Mouse (Mus musculus): Measurements from ENCODE around the gene Prrt3.

Gene Prrt3

DNA sequence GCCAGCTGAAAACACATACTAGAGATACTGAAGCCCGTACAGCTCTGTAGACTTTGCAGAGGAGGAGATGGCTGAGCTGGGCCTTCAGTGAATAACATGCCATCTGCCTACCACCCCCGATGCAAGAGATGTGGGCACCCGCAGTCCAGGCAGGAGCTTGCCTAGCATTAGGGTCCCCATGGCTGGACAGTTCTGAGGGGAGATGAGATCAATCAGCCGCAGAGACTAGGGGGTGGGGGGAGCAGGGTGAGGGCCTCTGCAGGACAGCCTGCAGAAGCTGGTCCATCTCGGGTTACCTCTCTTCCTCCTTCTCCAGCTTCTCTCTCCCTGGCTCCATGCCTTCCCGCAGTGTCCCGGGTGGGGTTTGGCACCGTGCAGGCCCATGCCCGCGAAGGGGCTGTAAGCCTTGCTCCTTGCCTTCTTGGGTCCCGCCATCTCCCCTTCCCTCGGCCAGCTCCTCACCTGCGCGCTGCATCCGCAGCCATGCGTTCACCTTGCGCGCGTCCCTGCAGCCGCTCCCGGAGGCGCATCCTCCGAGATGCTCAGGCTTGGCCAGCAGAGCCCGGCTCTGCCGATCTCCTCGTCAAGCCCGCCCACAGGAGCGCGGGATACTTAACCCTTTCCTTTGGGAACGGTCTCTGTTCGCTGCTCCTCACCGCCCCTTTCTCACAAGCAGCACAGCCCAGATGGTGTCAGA is at the start of gene Prrt3:
Prrt3 (minus strand) TSS at position 544 of the 697 bp plus-strand sequence.
- DNase-seq (ENCODE audit: low spot score), result peak; percentile 69

DNA sequence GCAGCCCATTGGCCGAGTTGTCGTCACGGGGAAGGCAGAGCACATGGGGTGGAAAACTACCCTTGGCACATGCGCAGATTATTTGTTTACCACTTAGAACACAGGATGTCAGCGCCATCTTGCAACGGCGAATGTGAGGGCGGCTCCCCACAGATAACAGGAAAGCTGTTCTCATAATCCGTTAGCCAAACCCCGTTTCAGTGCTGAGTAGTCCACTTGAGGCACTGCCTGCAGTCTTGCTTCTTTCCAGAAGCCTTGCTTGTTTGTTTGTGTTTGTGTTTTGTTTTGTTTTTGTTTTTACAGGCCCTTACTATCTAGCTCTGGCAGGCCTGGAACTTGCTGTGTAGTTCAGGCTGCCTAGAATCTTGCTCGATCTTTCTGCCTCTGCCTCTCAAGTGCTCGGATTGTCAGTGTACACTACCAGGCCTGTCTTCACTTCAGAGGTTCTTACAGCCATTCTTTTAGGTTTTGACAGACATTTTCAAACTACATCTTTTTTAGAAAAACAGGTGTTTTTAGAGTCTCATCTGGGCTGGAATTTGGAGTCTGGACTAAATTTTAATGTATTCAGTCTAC is 42.3 kb upstream of the Prrt3 start:
- no peak for DNase-seq (ENCODE audit: low spot score)

DNA sequence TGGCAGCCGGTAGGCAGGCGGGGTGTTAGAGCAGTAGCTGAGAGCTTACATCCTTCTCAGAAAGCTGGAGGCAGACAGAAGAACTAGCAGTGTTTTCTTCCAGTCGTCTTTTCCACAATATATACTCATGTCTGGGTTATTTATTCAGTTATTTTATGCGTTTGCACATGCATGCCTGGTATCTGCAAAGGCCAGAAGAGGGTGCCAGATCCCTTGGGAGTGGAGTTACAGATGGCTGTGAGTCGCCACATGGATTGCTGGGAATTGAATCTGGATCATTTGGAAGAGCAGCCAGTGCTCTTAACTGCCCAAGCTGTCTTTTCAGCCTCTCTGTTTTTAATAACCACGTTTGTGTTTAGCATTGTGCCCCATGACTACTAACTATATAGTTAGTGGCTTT is 39.9 kb upstream of the Prrt3 start:
- no peak for DNase-seq (ENCODE audit: low spot score)

DNA sequence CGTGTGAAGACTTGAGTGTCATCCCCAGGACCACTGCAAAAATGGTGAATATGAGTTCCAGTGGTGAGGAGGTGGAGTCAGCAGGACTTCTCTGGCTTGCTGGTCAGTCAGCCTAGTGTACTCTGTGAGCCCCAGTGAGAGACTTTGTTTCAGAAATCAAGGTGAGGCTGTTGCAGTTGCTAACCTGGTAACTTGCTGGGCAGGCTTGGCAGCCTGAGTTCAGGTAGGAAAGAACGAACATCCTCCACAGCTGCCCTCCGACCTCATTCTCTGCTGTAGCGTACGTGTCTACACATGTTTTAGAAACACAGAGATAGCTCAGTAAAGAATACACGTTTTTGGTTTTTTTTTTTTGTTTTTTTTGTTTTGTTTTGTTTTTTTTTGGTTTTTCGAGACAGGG is 33.2 kb upstream of the Prrt3 start:
- no peak for DNase-seq (ENCODE audit: low spot score)

DNA sequence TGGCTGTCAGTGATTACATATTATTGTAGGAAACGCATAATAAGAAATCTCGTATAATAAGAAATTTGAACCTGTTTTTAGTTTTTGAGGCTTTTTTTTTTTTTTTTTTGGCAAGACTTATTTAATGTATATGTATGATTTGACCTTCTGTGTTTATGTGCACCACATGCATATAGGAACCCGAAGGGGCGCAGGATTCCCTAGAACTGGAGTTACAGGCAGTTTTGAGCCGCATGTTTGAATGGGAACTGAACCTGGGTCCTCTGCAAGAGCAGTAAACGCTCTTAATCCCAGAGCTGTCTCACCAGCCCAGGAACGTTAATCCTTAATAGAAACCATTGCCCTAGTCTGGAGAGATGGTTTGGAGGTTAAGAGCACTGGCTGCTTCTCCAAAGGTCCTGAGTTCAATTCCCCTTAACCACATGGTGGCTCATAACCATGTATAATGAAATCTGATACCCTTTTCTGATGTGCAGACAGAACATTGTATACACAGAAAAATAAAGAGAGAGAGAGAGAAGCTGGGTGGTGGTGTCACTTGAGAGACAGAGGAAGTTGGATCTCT is 30.2 kb upstream of the Prrt3 start:
- peak; percentile 23 for DNase-seq (ENCODE audit: low spot score)

DNA sequence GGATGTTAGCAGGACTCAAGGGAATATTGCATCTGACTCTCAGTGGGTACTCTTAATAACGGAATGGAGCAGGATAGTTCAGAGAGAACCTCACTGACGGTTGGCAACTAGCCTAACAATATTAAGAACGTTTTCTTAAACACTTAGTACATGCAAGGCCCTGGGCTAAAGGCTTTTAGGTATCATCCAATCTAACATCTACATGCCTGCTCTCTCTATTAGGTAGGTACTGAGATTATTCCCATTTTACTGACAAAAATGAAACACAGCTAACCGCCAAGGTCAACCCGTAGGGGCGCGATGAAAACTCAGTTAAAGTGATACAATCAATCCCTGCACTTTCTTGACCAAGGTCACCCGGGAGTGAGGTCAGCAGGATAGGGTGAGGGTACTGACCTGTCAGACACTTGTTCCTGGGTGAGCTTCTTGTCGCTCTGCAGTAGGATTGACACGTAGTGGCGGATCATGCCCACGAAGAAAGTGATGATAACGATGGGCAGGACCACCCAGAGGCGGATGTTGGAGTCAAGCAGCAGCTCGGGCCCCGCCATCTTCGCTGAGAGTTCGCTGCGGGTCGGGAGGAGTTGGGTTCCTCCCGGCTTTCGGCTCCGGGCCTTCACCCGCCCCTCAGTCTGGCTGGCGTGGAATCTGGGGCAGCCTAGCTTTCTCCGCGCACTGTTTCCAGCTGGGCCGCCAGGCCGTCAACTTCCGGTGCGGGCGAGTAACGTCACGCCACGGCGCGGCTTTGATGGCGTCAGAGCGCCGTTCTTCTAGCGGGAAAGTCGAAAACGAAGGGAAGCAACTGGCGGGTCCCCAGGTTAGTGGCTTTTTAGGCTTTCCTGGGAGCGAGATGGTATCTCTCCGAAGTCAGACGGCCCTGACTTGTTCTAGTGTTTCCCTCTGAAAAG is 29.5 kb upstream of the Prrt3 start, which contains the start of the genes Emc3 and Fancd2:
Emc3 (minus strand) TSS at position 721 of the 908 bp plus-strand sequence.
Fancd2 (plus strand) TSS at position 751 of the 908 bp plus-strand sequence.
- peak; percentile 94 for DNase-seq (ENCODE audit: low spot score)

DNA sequence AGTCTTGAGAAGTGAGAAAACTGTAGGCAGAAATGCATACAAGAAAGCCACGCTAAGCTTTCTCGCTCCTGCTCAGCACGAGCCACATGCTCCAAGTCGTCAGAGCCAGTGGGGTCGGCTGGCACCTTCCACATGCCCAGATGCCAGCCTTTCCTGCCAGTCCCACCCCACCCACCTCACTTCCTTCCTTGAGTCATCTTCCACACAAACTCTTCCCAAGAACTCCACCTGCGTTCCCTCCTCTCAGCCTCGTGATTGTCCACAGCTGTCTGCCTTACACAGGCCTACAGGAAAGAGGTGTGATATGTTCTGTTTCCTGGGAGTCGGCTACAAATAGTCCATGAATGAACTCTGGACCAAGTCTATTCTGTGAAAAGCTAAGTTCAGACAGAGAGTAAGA is 21.7 kb upstream of the Prrt3 start:
- DNase-seq (ENCODE audit: low spot score), result no peak

DNA sequence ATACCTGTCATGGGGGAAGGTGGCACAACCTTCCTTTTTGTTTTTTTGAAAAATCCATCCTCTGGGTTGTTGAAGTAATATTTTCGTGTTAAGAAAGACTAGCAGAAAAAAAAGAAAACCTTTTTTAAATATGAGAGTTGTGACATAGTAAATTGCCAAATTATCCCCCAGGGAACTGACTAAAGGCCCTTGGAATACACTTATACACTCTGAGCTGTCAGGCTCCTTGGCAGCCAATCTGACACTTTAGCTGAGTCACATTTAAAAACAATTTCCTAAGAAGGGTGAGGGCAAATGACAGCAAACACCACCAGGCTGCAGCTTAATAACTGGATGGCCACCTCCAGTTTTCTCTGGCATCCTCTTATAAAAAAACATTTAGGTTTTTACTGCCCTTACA is 20.6 kb upstream of the Prrt3 start:
- no peak for DNase-seq (ENCODE audit: low spot score)

DNA sequence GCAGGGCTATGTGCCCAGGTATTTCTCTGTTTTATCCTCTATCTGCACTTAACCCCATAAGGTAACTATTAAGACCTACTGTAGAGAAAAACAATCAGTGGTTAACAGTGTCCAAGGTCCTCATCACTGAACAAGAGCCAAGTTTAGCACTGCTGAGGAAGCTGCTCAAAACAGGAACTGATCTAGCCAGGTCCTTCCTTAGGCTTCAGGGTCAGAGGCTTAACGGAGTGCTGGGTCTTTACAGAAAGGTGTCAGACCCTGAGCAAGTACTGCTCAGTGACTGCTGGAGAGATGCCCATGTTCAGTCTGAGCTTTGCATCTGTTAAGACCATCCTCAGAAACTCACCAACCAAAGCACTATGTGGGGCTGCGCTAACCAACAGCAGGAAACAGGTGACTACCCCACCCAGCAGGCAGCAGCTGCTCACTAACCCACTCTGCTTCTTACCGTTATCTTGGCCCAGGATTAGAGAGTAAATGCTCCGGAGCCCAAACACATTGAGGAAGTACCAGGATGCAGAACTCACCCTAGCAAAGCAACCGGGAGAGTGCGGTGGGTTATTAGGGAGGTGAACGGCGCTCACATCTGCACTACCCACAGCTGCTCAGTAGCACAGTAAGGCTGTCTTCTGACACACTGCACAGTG is 15.8 kb upstream of the Prrt3 start:
- no peak for DNase-seq (ENCODE audit: low spot score)

DNA sequence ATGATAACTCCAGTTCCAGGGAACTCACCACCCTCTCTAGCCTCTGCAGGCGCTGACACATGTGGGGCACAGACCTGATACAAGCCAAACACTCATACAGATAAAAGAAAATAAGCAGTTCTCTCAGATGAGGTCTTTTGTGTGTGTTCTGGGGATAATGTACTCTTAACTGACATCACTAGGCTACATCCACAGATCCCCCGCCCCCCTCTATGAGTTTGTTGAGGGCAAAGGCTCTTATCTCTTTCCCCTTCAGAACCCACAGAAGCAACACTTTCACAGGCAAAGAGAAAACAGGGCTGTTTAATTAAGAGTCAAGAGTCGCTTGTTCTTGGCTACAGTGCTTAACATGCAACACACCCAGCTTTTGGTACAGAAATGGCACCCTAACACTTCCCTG is 12.9 kb upstream of the Prrt3 start:
- DNase-seq (ENCODE audit: low spot score), result no peak

DNA sequence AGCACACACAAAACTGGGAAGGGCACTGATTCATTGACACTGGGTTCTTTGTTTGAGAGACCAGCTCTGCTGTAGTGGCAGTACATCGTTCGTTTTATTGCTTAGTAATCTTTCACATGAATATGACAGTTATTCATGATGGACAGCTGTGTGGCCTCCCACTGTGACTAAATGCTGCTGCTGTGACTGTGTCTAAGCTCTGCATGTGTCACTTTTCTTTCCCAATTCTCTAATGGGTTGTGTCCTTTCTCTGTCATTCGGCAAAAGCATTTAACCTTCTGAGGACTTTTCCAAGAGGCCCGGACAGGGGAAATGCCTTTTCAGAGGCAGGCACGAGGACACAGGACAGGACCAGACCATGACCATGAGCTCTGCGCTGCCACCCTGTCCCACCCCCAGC is 12.2 kb upstream of the Prrt3 start:
- no peak for DNase-seq (ENCODE audit: low spot score)

DNA sequence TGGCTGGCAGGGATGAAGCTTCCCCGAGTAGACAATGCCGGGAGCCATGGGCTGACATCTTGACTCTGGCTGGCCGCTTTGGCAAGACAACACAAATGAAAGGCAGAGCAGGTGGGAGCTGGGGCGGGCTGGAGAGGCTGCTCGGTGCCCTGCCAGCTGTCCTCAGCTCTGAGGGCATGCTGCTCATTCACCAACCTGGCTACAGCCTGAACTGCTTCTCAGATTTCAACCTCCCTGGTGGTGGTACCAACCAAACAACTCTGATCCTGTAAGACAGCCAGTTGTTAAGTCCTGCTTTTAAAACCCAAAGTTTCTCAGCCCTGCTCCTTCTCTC is 7.2 kb upstream of the Prrt3 start:
- no peak for DNase-seq (ENCODE audit: low spot score)

DNA sequence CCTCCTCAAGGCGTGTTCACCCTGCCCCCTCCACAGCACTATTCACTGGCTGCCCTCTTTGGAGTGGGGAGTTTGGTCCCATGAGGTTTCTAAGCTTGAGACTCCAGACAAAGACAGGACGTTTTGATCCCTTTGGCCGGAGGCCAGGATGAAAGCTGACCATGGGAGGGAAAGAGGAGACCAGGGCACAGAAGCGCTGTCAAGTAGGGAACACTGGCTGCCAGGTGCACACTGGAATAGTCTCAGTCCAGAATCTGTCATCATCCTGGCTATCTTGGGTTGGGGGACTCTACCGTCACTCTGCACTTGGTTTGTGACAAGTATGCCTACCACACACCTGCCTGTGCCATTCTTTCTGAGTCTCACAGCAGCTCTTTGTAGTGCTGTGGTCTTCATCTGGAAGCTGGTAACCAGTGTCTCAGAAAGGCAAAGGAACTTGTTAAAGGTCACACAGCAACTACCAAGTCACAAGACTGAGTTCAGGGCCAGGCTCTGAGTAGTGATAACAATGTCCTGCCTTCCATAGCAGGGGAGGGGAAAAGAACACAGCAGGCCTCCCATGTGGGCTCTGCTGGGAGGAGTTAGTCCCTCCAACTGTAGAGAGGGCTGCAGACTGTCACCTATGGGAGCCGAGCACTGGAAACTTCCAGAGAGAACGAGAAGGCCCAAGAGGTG is 6.7 kb upstream of the Prrt3 start:
- no peak for DNase-seq (ENCODE audit: low spot score)

DNA sequence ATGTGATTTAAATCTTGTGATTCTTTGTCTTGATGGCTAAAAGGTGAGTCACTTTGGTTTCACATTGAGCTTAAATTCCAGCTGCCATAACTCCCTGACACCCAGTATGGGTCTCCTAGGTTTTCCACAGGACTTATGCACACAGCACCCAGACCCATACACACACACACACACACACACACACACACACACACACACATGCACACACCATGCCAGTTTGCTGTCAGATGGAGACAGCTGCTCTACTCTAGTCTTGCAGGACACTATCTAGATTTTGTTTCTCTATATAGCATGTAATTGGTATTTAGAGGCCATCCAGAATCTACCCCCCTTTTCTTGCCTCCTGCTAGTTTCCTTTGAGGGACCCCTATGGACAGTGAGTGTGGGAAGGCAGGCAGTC is 5.4 kb upstream of the Prrt3 start:
- DNase-seq (ENCODE audit: low spot score), result no peak

DNA sequence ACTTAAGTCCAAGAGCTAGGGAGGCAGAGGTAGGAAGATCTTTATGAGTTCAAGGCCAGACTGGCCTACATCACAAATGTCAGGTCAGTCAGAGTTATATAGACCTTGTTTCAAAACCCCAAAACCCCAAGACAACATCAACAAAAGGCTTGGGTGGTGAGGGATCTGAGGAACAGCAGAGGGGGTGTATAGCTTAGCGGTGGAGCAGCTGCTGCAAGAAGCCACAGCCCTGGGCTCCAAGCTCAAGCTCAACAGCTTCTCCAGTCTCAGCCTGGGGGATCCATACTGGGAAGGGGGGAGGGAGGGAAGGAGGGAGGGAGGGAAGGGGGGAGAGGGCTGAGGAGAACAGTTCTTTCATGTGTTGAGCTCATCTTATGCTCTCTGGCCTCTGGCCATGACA is 4.0 kb upstream of the Prrt3 start:
- no peak for DNase-seq (ENCODE audit: low spot score)

DNA sequence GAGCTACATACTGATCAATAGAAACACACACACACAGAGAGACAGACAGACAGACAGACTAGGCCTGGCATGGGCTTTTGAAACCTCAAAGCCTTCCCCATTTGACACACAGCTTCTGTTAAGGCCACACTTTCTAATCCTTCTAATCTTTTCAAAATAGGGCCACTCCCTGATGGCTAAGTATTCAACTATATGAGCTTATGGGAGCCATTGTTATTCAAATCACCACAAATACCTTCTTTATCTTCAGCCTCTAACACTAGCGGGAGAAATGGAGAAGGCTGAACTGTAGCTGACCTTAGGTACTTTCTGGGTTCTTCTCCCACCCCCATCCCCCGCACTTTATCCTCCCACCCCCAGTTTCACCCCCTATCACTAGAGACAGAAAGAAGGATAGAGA is 1.1 kb upstream of the Prrt3 start:
- DNase-seq (ENCODE audit: low spot score), result no peak

DNA sequence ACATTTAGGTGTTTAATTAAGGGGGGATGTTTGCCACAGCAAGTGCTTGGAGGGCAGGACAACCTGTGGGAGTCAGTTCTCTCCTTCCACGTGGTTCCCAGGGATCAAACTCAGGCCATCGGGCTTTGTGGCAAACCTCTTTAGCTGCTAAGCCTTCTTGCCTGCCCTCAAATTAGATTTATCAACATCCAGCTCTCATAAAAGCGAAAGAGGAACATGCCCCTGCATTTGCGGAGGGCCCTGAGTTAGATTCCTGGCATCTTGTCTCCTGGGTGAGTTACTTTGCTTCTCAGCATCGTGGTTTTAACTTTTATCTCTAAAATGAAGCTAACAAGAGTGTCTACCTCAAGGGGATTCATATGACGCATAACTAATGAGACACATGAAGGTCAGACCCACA is 2.4 kb downstream of the Prrt3 start:
- no peak for DNase-seq (ENCODE audit: low spot score)

DNA sequence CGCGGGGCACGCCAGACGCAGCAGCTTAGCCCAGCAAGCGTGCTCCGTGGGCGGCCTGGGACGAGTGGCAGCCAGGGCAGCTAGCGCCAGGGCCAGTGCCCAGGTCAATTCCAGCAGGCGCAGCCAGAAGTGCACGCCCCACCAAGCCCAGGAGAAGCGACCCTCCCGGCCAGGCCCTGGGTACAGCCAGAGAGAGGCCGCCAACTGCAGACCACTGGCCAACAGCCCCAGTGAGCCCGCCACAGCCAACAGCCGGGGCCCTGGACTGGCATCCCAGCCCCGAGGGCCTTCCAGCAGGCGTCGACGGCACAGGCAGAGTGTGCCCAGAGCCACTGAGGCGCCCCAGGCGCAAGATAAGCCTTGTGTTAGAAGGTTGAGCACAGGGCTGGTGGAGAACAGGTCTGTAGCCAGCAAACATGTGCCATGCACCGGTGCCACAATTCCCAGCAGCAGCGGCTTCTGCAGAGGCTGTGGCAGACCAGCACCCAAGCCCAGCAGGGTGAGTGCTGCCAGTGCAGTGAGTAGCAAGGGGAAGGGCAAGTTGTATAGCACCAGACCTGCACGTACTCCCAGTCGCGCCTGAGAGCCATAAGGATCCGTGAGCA is 6.6 kb downstream of the Prrt3 start:
- DNase-seq (ENCODE audit: low spot score), result no peak

DNA sequence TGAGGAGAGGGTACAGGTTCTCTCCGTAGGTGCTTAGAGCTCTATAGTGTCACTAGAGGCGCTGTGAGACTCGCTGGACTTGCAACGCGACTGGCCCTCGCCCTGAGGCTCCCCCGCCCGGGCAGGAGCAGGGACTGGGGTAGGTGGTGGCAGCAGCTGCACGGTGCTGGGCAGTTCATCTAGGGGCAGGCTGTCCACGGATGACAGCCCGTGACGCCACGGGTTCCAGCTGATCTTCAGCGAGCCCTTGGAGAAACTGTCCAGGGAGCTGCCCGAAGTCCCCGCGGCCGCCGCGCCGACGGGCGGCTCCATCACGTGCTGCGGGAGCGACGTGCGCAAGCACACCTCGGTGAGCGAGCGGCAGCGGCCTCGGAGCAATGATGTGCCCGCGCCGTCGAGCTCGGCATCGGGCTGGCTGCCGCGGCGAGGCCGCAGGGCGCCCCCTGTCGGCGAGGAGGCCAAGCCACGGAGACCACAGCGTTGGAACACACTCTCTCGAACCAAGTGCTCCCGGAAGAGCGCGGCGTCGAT is 7.4 kb downstream of the Prrt3 start:
- peak; percentile 84 for DNase-seq (ENCODE audit: low spot score)

DNA sequence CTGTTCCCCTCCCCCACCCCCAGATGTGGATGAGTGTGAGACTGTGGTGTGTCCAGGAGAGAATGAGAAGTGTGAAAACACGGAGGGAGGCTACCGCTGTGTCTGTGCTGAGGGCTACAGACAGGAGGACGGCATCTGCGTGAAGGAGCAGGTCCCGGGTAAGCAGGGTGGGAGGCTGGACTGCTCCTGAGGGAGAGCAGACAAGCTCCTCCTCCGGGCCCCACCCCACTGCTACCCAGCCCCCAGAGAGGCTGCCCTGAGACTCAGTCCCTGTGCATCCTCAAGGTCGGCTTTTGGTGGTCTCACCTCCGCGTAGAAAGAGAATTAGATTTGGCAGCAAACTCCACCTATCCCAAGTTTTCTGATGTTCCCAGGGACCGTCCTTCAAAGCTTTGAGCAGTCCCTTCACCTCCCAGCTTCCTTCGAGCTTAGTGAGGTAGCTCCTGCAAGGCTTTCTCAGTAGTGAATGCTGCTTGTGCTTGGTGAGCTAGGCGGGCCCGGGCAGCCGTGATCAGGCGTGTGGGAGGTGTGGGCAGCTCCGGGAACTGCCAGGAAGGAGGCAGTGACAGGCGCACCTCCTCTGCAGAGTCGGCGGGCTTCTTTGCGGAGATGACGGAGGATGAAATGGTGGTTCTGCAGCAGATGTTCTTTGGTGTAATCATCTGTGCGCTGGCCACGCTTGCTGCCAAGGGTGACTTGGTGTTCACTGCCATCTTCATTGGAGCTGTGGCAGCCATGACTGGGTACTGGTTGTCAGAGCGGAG is 9.4 kb downstream of the Prrt3 start:
- no peak for DNase-seq (ENCODE audit: low spot score)

Data from retina, embryonic 14.5 days (tissue).